ENCODE assay signal across 14 mouse cellular contexts in genomic region chr7:62981109-62981508, GRCm38 (mm10).
A peak's percentile ranks its signal among the peaks of the same experiment; 100 is the strongest.
DNase-seq lines count a peak whose midpoint lies in the region; ATAC-seq and TF ChIP-seq lines count a peak whose summit lies in the region.
"Had no signal": no experiment of that assay in that cellular context is flagged by ENCODE, and none has a peak within 500 bp of the region (broad histone marks: within the 10 kb centered on the region; RNA-seq: fewer than 3 reads in every experiment).

No protein-coding gene starts in this region.

- H3K4me1 ChIP-seq in forebrain, embryonic 11.5 days (replicated peaks; ENCODE audit: control insufficient read depth, insufficient read depth, low read length), result no peaks in the 10 kb centered on the region
- no peaks in the 10 kb centered on the region for H3K4me1 ChIP-seq in forebrain, embryonic 15.5 days
- H3K4me1 ChIP-seq in intestine, embryonic 14.5 days (replicated peaks; ENCODE audit: control insufficient read depth, insufficient read depth, low read length), result no peaks in the 10 kb centered on the region
- no peaks in the 10 kb centered on the region for H3K4me1 ChIP-seq in forebrain, postnatal 0 days (ENCODE audit: insufficient read depth)
- H3K4me1 ChIP-seq: heart, embryonic 10.5 days; liver, embryonic 15.5 days; midbrain, embryonic 10.5 days had no signal

- no peak for TF ChIP-seq CTCF in forebrain, postnatal 0 days (IDR thresholded peaks at IDR 0.05; ENCODE audit: low read depth)

- no peak overlapping the region for H3K4me3 ChIP-seq in forebrain, embryonic 11.5 days (ENCODE audit: low read depth, low read length)
- H3K4me3 ChIP-seq in forebrain, embryonic 15.5 days, result no peak overlapping the region
- no peak overlapping the region for H3K4me3 ChIP-seq in intestine, embryonic 14.5 days (ENCODE audit: low read depth, low read length)
- H3K4me3 ChIP-seq in forebrain, postnatal 0 days (ENCODE audit: low read depth, low read length), result no peak overlapping the region
- H3K4me3 ChIP-seq: heart, embryonic 10.5 days; liver, embryonic 15.5 days; midbrain, embryonic 10.5 days had no signal

- H3K4me2 ChIP-seq in forebrain, embryonic 11.5 days (ENCODE audit: low read depth, low read length, severe bottlenecking), result no peak overlapping the region
- H3K4me2 ChIP-seq in forebrain, embryonic 15.5 days (replicated peaks), result no peak overlapping the region
- H3K4me2 ChIP-seq in intestine, embryonic 14.5 days (ENCODE audit: low read length), result no peak overlapping the region
- H3K4me2 ChIP-seq in forebrain, postnatal 0 days (ENCODE audit: low read depth), result no peak overlapping the region
- H3K4me2 ChIP-seq: liver, embryonic 15.5 days had no signal

- no peaks in the 10 kb centered on the region for H3K36me3 ChIP-seq in forebrain, embryonic 11.5 days (ENCODE audit: control insufficient read depth, insufficient read depth, low read length)
- H3K36me3 ChIP-seq in forebrain, embryonic 15.5 days, result no peaks in the 10 kb centered on the region
- H3K36me3 ChIP-seq in intestine, embryonic 14.5 days (ENCODE audit: control insufficient read depth, insufficient read depth, low read length), result no peaks in the 10 kb centered on the region
- no peaks in the 10 kb centered on the region for H3K36me3 ChIP-seq in forebrain, postnatal 0 days (ENCODE audit: insufficient read depth)
- H3K36me3 ChIP-seq: heart, embryonic 10.5 days; liver, embryonic 15.5 days; midbrain, embryonic 10.5 days had no signal

- no peaks in the 10 kb centered on the region for H3K27me3 ChIP-seq in forebrain, embryonic 11.5 days (ENCODE audit: control insufficient read depth, insufficient read depth, low read length)
- H3K27me3 ChIP-seq in forebrain, embryonic 15.5 days, result no peaks in the 10 kb centered on the region
- H3K27me3 ChIP-seq in intestine, embryonic 14.5 days (replicated peaks; ENCODE audit: control insufficient read depth, insufficient read depth, low read length), result no peaks in the 10 kb centered on the region
- no peaks in the 10 kb centered on the region for H3K27me3 ChIP-seq in forebrain, postnatal 0 days (ENCODE audit: insufficient read depth, low read length)
- H3K27me3 ChIP-seq: liver, embryonic 15.5 days had no signal

- H3K9me3 ChIP-seq in forebrain, embryonic 11.5 days (ENCODE audit: control insufficient read depth, low read length), result no peaks in the 10 kb centered on the region
- no peaks in the 10 kb centered on the region for H3K9me3 ChIP-seq in forebrain, embryonic 15.5 days
- H3K9me3 ChIP-seq in intestine, embryonic 14.5 days (ENCODE audit: control insufficient read depth, low read length), result no peaks in the 10 kb centered on the region
- H3K9me3 ChIP-seq in forebrain, postnatal 0 days (ENCODE audit: low read length), result no peaks in the 10 kb centered on the region
- H3K9me3 ChIP-seq: heart, embryonic 10.5 days; liver, embryonic 15.5 days; midbrain, embryonic 10.5 days had no signal

- DNase-seq in forebrain, embryonic 11.5 days (ENCODE audit: low spot score), result no peak
- peak; percentile 46 for DNase-seq in ES-CJ7 (ENCODE audit: low read depth, low spot score)
- no peak for DNase-seq in intestine, embryonic 14.5 days (ENCODE audit: low spot score)
- DNase-seq in kidney, postnatal 4 days, result peak; percentile 8 to 12
- no peak for DNase-seq in ovary, postnatal 36 days (ENCODE audit: low spot score)
- no peak for DNase-seq in adrenal gland, postnatal 4 days (ENCODE audit: low spot score in 2 of 2)
- DNase-seq in forebrain, postnatal 0 days, result no peak
- DNase-seq: adrenal gland, postnatal 36 days; cerebellum, adult 11 months; gastrocnemius, postnatal 10 days had no signal

- WGBS in forebrain, embryonic 11.5 days, result 17% methylated on average over 7 of the region's 7 CpGs
- WGBS in forebrain, embryonic 15.5 days, result 28% methylated on average over 7 of the region's 7 CpGs
- 3% methylated on average over 7 of the region's 7 CpGs for WGBS in intestine, embryonic 14.5 days
- WGBS in forebrain, postnatal 0 days, result 16% methylated on average over 7 of the region's 7 CpGs

- no peak overlapping the region for H3K27ac ChIP-seq in forebrain, embryonic 11.5 days (ENCODE audit: low read depth, low read length)
- H3K27ac ChIP-seq in forebrain, embryonic 15.5 days (replicated peaks), result no peak overlapping the region
- H3K27ac ChIP-seq in intestine, embryonic 14.5 days (ENCODE audit: low read depth), result no peak overlapping the region
- H3K27ac ChIP-seq in forebrain, postnatal 0 days (ENCODE audit: low read depth, low read length), result no peak overlapping the region
- H3K27ac ChIP-seq: heart, embryonic 10.5 days; liver, embryonic 15.5 days; midbrain, embryonic 10.5 days had no signal

- no peak overlapping the region for H3K9ac ChIP-seq in forebrain, embryonic 11.5 days (ENCODE audit: low read length)
- no peak overlapping the region for H3K9ac ChIP-seq in forebrain, embryonic 15.5 days (replicated peaks)
- H3K9ac ChIP-seq in intestine, embryonic 14.5 days (ENCODE audit: low read length), result no peak overlapping the region
- no peak overlapping the region for H3K9ac ChIP-seq in forebrain, postnatal 0 days
- H3K9ac ChIP-seq: liver, embryonic 15.5 days had no signal

- ATAC-seq in forebrain, embryonic 11.5 days (replicated peaks; ENCODE audit: low FRiP score), result 0 out of 2 replicates have a peak, but pooled peaks have one; percentile 39
- no peak for ATAC-seq in forebrain, embryonic 15.5 days (replicated peaks)
- ATAC-seq in intestine, embryonic 14.5 days (replicated peaks; ENCODE audit: low FRiP score, low TSS enrichment, low read depth), result 0 out of 2 replicates have a peak, but pooled peaks have one; percentile 36
- ATAC-seq in forebrain, postnatal 0 days, result no peak

Comparison
In these comparisons a context has a peak if more than half of its experiments do, and no peak if none do; other contexts are left out.
1. ATAC-seq: peak in forebrain, embryonic 11.5 days (single experiment) and intestine, embryonic 14.5 days (single experiment); none in forebrain, embryonic 15.5 days (single experiment) and forebrain, postnatal 0 days (single experiment).
2. DNase-seq: peak in ES-CJ7 (single experiment) and kidney, postnatal 4 days (2 of 2); none in forebrain, embryonic 11.5 days (single experiment), intestine, embryonic 14.5 days (single experiment), ovary, postnatal 36 days (single experiment), adrenal gland, postnatal 4 days (0 of 2) and forebrain, postnatal 0 days (single experiment).